Mouse (Mus musculus): ENCODE data around the gene Oxct2b. TPM values are rescaled to one million over a fixed set of nuclear protein-coding genes. Genes with fewer than 3 reads are reported as not detected.
"Not testable (repeated sequence)": the region's sequence is repeated elsewhere in the genome, so short reads cannot be mapped to it uniquely, and the experiment has no call there.

Gene Oxct2b
- polyA plus RNA-seq, 1 experiment from 2014 or later = 0.28 TPM

GRCm38 (mm10) chr4:123108056-123108455, 8.0 kb upstream of the Oxct2b start:
- DNase-seq (ENCODE audit: low spot score) = no peak
- no peaks in the 10 kb centered on the region for H3K4me1 ChIP-seq (replicated peaks; ENCODE audit: control insufficient read depth, insufficient read depth, low read length)
- no peaks in the 10 kb centered on the region for H3K9me3 ChIP-seq (ENCODE audit: control insufficient read depth, low read length)
- H3K9ac ChIP-seq (ENCODE audit: low read depth, low read length) = no peak overlapping the region
- peaks cover 24% of the 10 kb centered on the region for H3K27me3 ChIP-seq (ENCODE audit: control insufficient read depth, insufficient read depth, low read length)
- H3K27ac ChIP-seq (ENCODE audit: low read depth, low read length) = no peak overlapping the region
- ATAC-seq (ENCODE audit: low FRiP score) = no peak
- no peak overlapping the region for H3K4me3 ChIP-seq (ENCODE audit: low read depth, low read length)
- H3K36me3 ChIP-seq (ENCODE audit: control insufficient read depth, insufficient read depth, low read length) = no peaks in the 10 kb centered on the region
- WGBS = 83% methylated on average over 5 of the region's 5 CpGs
- no peak overlapping the region for H3K4me2 ChIP-seq (replicated peaks; ENCODE audit: low read depth, low read length)

- WGBS = 76% methylated on average over 4 of the region's 4 CpGs
- no peak for DNase-seq (ENCODE audit: low spot score)
Measured at GRCm38 (mm10) chr4:123110751-123111150, 5.3 kb upstream of the Oxct2b start.

GRCm38 (mm10) chr4:123111275-123111983, 4.6 kb upstream of the Oxct2b start:
- not testable (repeated sequence) for DNase-seq (ENCODE audit: low spot score); H3K9me3 ChIP-seq (ENCODE audit: control insufficient read depth, low read length); H3K4me1 ChIP-seq (replicated peaks; ENCODE audit: control insufficient read depth, insufficient read depth, low read length); H3K4me3 ChIP-seq (ENCODE audit: low read depth, low read length); H3K27me3 ChIP-seq (ENCODE audit: control insufficient read depth, insufficient read depth, low read length); H3K9ac ChIP-seq (ENCODE audit: low read depth, low read length); ATAC-seq (ENCODE audit: low FRiP score); H3K36me3 ChIP-seq (ENCODE audit: control insufficient read depth, insufficient read depth, low read length); H3K4me2 ChIP-seq (replicated peaks; ENCODE audit: low read depth, low read length); H3K27ac ChIP-seq (ENCODE audit: low read depth, low read length)
- 73% methylated on average over 10 of the region's 10 CpGs for WGBS

More at GRCm38 (mm10) chr4:123110751-123111150, 5.3 kb upstream of the Oxct2b start:
- peaks cover 10% of the 10 kb centered on the region for H3K27me3 ChIP-seq (ENCODE audit: control insufficient read depth, insufficient read depth, low read length)
- ATAC-seq (ENCODE audit: low FRiP score) = no peak
- H3K9ac ChIP-seq (ENCODE audit: low read depth, low read length) = no peak overlapping the region
- no peak overlapping the region for H3K4me3 ChIP-seq (ENCODE audit: low read depth, low read length)
- no peak overlapping the region for H3K27ac ChIP-seq (ENCODE audit: low read depth, low read length)
- no peak overlapping the region for H3K4me2 ChIP-seq (replicated peaks; ENCODE audit: low read depth, low read length)
- no peaks in the 10 kb centered on the region for H3K9me3 ChIP-seq (ENCODE audit: control insufficient read depth, low read length)
- H3K4me1 ChIP-seq (replicated peaks; ENCODE audit: control insufficient read depth, insufficient read depth, low read length) = no peaks in the 10 kb centered on the region
- H3K36me3 ChIP-seq (ENCODE audit: control insufficient read depth, insufficient read depth, low read length) = no peaks in the 10 kb centered on the region

DNA sequence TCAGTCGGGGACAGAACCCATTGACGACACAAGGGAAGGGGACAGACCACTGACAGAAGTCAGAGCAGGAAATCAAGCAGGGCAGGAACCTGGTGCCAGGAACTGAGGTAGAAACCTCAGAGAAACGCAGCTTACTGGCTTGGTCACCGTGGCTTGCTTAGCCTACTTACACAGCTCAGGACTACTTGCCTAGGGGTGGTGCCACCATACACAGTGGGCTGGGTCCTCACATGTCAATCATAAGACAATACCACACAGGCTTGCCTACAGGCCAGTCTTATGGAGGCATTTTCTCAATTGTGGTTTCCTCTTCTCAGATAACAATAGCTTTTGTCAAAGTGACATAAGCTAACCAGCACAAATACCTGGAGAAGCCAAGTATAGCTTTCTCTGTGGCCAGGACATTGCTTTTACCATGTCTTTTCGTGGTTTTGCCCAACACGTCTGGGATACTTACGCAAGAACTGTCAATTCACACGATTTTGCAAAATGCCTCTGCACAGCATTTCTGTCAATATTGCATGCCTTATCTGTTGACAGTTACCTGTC, 3.8 kb upstream of the Oxct2b start:
- DNase-seq (ENCODE audit: low spot score) (no peak), ATAC-seq (ENCODE audit: low FRiP score) (no peak)
- H3K27ac ChIP-seq (ENCODE audit: low read depth, low read length) = no peak overlapping the region
- peaks cover 6% of the 10 kb centered on the region; the same call in 1 of the 2 replicates for H3K27me3 ChIP-seq (ENCODE audit: control insufficient read depth, insufficient read depth, low read length)
- H3K4me1 ChIP-seq (replicated peaks; ENCODE audit: control insufficient read depth, insufficient read depth, low read length) = no peaks in the 10 kb centered on the region
- H3K4me3 ChIP-seq (ENCODE audit: low read depth, low read length) = no peak overlapping the region
- H3K4me2 ChIP-seq (replicated peaks; ENCODE audit: low read depth, low read length) = no peak overlapping the region
- 87% methylated on average over 8 of the region's 8 CpGs for WGBS
- no peak overlapping the region for H3K9ac ChIP-seq (ENCODE audit: low read depth, low read length)
- H3K9me3 ChIP-seq (ENCODE audit: control insufficient read depth, low read length) = no peaks in the 10 kb centered on the region
- no peaks in the 10 kb centered on the region for H3K36me3 ChIP-seq (ENCODE audit: control insufficient read depth, insufficient read depth, low read length)

- not testable (repeated sequence) for H3K27me3 ChIP-seq (ENCODE audit: control insufficient read depth, insufficient read depth, low read length); H3K4me2 ChIP-seq (replicated peaks; ENCODE audit: low read depth, low read length); H3K4me1 ChIP-seq (replicated peaks; ENCODE audit: control insufficient read depth, insufficient read depth, low read length); H3K9me3 ChIP-seq (ENCODE audit: control insufficient read depth, low read length); DNase-seq (ENCODE audit: low spot score); H3K27ac ChIP-seq (ENCODE audit: low read depth, low read length); H3K4me3 ChIP-seq (ENCODE audit: low read depth, low read length); H3K36me3 ChIP-seq (ENCODE audit: control insufficient read depth, insufficient read depth, low read length); ATAC-seq (ENCODE audit: low FRiP score); H3K9ac ChIP-seq (ENCODE audit: low read depth, low read length)
- 100% methylated on average over 4 of the region's 4 CpGs for WGBS
Measured at GRCm38 (mm10) chr4:123114651-123115050, 1.4 kb upstream of the Oxct2b start.

DNA sequence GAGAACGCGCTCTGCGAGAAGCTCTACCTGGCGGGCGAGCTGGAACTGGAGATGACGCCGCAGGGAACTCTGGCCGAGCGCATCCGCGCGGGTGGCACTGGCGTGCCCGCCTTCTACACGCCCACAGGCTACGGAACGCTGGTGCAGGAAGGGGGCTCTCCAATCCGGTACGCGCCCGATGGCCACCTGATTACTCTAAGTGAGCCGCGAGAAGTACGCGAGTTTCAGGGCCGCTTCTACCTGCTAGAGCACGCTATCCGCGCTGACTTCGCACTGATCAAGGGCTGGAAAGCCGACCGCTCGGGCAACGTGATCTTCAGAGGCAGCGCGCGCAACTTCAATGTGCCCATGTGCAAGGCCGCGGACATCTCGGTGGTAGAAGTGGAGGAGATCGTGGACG, 574 bp downstream of the Oxct2b start:
- Histone ChIP-seq H3K4me3 (ENCODE audit: low read depth, low read length) (peak overlapping the region; percentile 24; the same call in 1 of the 2 replicates), H3K4me2 (replicated peaks; ENCODE audit: low read depth, low read length) (peak overlapping the region; percentile 29)
- not testable (repeated sequence) for H3K9ac ChIP-seq (ENCODE audit: low read depth, low read length); H3K36me3 ChIP-seq (ENCODE audit: control insufficient read depth, insufficient read depth, low read length); H3K4me1 ChIP-seq (replicated peaks; ENCODE audit: control insufficient read depth, insufficient read depth, low read length); H3K27me3 ChIP-seq (ENCODE audit: control insufficient read depth, insufficient read depth, low read length); H3K27ac ChIP-seq (ENCODE audit: low read depth, low read length); H3K9me3 ChIP-seq (ENCODE audit: control insufficient read depth, low read length)
- DNase-seq (ENCODE audit: low spot score) = peak; percentile 28
- WGBS = 20% methylated on average over 25 of the region's 42 CpGs
- peak; percentile 17; the same call in 1 of the 2 replicates for ATAC-seq (ENCODE audit: low FRiP score)

GRCm38 (mm10) chr4:123121286-123121685, 5.2 kb downstream of the Oxct2b start:
- peaks cover 7% of the 10 kb centered on the region; the same call in 1 of the 2 replicates for H3K36me3 ChIP-seq (ENCODE audit: control insufficient read depth, insufficient read depth, low read length)
- H3K9ac ChIP-seq (ENCODE audit: low read depth, low read length) = no peak overlapping the region
- WGBS = 92% methylated on average over 2 of the region's 2 CpGs
- no peak overlapping the region for H3K27ac ChIP-seq (ENCODE audit: low read depth, low read length)
- ATAC-seq (ENCODE audit: low FRiP score) = no peak
- H3K4me2 ChIP-seq (replicated peaks; ENCODE audit: low read depth, low read length) = no peak overlapping the region
- DNase-seq (ENCODE audit: low spot score) = no peak
- no peaks in the 10 kb centered on the region for H3K27me3 ChIP-seq (ENCODE audit: control insufficient read depth, insufficient read depth, low read length)
- no peak overlapping the region for H3K4me3 ChIP-seq (ENCODE audit: low read depth, low read length)
- H3K4me1 ChIP-seq (replicated peaks; ENCODE audit: control insufficient read depth, insufficient read depth, low read length) = no peaks in the 10 kb centered on the region
- no peaks in the 10 kb centered on the region for H3K9me3 ChIP-seq (ENCODE audit: control insufficient read depth, low read length)

GRCm38 (mm10) chr4:123126626-123127025, 10.6 kb downstream of the Oxct2b start:
- ATAC-seq (ENCODE audit: low FRiP score) = no peak
- Histone ChIP-seq H3K36me3 (ENCODE audit: control insufficient read depth, insufficient read depth, low read length) (peaks cover 15% of the 10 kb centered on the region), H3K27me3 (ENCODE audit: control insufficient read depth, insufficient read depth, low read length) (no peaks in the 10 kb centered on the region), H3K4me1 (replicated peaks; ENCODE audit: control insufficient read depth, insufficient read depth, low read length) (no peaks in the 10 kb centered on the region), H3K4me3 (ENCODE audit: low read depth, low read length) (no peak overlapping the region), H3K27ac (ENCODE audit: low read depth, low read length) (no peak overlapping the region), H3K9me3 (ENCODE audit: control insufficient read depth, low read length) (no peaks in the 10 kb centered on the region), H3K4me2 (replicated peaks; ENCODE audit: low read depth, low read length) (no peak overlapping the region), H3K9ac (ENCODE audit: low read depth, low read length) (no peak overlapping the region)
- DNase-seq (ENCODE audit: low spot score) = no peak
- 96% methylated on average over 7 of the region's 7 CpGs for WGBS

DNA sequence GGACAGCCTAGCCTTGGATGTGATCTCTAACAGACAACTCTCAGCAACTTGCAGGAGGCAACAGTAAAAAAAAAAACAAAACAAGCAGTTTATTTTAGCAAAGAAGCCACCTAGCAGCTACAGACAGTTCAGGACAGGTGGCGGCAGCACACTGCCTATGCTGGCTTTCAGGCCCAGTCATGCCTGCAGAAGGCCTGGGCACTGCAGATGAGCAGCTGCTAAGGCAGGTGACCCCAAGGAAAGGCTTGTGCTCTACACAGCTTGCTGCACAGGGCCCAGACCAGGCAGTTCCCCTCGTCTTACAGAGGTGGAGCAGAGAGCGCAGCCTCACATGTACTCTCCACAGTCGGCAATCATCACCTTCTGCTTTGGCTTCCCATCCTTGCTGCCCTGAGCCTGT, 11.0 kb downstream of the Oxct2b start:
- no peak overlapping the region for H3K27ac ChIP-seq (ENCODE audit: low read depth, low read length)
- no peaks in the 10 kb centered on the region for H3K27me3 ChIP-seq (ENCODE audit: control insufficient read depth, insufficient read depth, low read length)
- DNase-seq (ENCODE audit: low spot score) (no peak), ATAC-seq (ENCODE audit: low FRiP score) (no peak)
- no peak overlapping the region for H3K4me3 ChIP-seq (ENCODE audit: low read depth, low read length)
- no peaks in the 10 kb centered on the region for H3K9me3 ChIP-seq (ENCODE audit: control insufficient read depth, low read length)
- H3K36me3 ChIP-seq (ENCODE audit: control insufficient read depth, insufficient read depth, low read length) = peaks cover 16% of the 10 kb centered on the region
- no peak overlapping the region for H3K4me2 ChIP-seq (replicated peaks; ENCODE audit: low read depth, low read length)
- H3K9ac ChIP-seq (ENCODE audit: low read depth, low read length) = no peak overlapping the region
- 91% methylated on average over 4 of the region's 4 CpGs for WGBS
- no peaks in the 10 kb centered on the region for H3K4me1 ChIP-seq (replicated peaks; ENCODE audit: control insufficient read depth, insufficient read depth, low read length)
